Mouse (Mus musculus) thymus, postnatal 0 days (tissue): Measurements from ENCODE around the gene Ilk. TPM values are rescaled to one million over a fixed set of nuclear protein-coding genes. Genes with fewer than 3 reads are reported as not detected.
"Not testable (repeated sequence)": the region's sequence is repeated elsewhere in the genome, so short reads cannot be mapped to it uniquely, and the experiment has no call there.

Experiments used
- DNase-seq: peaks from one replicate; pipeline ENCODE4 v3.0.0-alpha.2; 2015; ENCODE audit warnings: low spot score
- polyA plus RNA-seq: library from polyadenylated mRNA; unstranded; fragments of >200 nt; fragmentation: Nextera tagmentation; extraction: Ambion mirVana; gene quantifications from 2 replicates; pipeline ENCODE4 v1.2.1, GENCODE M21; 2015

Gene Ilk
- polyA plus RNA-seq, 1 experiment from 2014 or later: 206 TPM

DNA sequence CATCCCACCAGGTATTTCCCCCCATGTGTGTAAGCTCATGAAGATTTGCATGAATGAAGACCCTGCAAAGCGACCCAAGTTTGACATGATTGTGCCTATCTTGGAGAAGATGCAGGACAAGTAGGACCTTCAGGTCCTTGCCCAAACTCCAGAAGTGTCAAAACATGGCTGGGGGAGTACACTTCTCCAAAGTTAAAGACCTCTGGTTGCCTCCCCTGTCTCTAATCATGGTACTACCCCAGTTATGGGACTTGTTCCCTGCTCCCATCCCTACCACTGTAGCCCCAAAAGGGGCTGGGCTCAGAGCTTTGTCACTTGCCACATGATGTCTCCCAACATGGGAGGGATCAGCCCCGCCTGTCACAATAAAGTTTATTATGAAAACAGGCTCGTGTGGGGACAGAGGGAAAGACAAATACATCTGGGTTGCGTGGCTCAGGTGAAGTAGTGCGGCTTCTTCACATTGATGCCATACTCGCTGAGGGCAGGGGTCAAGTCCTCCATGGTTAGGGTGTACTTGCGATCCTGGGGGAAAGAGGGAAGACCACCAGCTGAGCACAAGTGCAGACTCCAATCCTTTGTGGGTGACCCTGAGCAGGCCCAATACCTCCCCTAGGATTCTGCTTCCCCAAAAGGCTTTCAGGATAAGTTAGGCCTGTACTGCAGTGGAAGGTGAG is 6.3 kb downstream of the Ilk start:
- DNase-seq: not testable (repeated sequence)

DNA sequence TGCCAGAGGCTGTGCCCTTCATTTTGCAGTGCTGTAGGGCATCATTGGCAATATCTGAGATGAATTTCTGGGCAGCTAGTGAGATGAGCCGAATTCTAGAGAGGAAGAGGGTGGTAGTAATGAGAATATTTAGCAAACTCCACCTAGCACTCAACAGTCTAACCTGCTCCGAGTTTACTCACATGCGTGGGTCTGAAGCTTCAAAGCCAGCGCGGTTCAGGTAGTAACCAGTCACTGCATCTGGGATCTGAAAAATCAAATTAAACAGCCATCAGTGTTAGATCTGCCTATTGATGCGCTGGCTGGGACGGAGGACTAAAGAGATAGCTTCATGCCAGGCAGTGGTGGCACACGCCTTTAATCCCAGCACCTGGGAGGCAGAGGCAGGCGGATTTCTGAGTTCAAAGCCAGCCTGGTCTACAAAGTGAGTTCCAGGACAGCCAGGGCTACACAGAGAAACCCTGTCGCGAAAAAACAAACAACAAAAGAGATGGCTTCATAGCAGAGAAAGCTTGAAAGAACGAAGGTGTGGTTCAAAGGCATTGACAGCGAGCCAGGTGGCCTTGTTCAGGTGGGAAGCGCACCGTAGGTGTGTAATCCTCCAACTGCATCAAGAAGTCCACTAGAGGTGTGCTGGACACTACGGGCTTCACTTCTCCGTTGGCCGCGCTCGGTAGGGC is 7.0 kb downstream of the Ilk start:
- DNase-seq: not testable (repeated sequence)

DNA sequence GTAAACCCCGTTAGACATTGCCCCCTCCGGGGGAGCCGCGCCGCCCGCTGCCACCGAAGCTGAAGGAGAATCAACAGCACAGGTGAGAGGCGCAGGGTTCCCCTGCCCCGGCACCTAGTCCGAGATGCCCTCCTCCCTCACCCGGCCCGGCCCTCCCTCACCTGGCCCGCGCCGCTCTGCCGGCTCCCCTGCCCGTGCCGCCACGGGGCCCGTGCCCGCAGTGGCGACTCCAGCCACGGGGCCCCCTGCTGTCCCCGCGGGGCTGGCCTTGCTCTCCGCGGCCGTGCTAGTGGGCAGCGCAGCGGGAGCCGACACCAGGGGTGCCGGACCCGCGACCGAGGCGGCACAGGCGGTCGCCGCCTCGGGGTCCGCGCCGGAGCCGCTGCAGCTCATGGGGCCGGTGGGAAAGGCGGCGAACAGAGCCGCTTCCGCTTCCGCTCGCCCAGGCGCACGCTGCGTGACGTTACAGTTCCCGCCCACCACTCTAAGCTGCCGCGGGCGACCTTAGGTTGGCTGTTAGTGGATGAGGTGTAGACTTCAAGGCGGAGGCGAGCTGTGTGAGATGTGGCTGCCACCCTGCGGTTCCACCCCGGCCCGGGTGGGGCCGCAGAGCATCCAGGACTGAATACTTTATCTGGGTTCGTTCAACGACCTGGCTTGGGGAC is 7.7 kb downstream of the Ilk start, which contains the start of gene Taf10:
Gene Taf10 (minus strand): TSS at position 436 of the 665 bp plus-strand sequence.
- DNase-seq: peak; percentile 94

DNA sequence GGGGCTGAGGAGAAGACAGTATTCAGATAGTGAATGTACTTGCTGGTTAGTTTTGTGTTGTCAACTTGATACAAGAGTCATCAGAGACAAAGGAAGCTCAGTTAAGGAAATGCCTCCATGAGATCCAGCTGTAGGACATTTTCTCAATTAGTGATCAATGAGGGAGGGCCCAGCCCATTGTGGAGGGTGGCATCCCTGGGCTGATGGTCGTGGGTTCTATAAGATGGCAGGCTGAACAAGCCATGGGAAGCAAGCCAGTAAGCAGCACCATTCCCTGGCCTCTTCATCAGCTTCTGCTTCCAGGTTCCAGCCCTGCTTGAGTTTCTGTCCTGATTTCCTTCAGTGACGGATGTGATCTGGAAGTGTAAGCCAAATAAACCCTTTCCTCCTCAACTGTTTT is 11.4 kb downstream of the Ilk start:
- DNase-seq: no peak

DNA sequence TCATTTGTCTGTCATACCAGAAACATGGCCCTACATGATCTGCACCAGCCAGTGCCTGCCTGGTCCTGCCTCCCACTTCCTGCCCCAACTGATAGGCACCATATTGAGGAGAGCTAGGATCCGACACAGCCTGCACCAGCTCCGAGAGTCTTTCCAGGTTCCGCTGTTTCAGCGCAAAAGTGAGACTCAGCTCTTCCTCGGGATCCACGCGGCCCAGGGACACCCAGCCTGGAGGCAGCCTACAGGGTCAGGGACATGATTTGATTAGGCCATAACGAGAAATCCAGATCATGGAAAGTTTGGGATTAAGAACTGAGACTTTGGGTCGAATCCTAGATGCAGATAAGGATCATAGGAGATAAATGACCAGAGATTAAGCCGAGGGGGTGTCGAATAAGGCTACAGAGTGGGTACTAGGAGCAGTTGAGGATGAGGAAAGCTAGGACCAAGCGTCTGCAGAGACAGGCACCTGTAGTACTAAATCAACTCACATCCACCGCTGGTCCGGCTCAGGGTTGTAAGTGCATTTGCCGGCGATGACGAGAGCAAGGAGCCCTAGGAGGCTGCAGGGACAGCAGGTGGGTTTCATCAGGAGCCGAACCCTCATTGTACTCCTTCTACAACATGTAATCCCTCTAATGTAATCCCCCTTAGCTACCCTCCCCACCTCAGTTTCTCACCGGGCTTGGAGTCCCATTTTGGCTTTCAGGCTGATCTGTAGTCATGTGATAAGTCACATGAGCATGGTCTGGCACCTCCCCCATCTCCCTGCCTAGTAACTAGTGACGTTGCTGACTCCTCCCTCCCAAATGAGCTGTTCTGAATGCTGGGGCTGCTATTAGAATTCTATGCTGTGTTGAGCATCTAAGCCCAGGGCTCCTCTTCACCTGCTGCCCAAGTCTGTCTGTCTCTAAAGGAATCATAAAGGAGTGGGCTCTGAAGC is 15.4 kb downstream of the Ilk start, which contains the start of gene Tpp1:
Gene Tpp1 (minus strand): TSS at position 745 of the 943 bp plus-strand sequence.
- peak; percentile 92 for DNase-seq

DNA sequence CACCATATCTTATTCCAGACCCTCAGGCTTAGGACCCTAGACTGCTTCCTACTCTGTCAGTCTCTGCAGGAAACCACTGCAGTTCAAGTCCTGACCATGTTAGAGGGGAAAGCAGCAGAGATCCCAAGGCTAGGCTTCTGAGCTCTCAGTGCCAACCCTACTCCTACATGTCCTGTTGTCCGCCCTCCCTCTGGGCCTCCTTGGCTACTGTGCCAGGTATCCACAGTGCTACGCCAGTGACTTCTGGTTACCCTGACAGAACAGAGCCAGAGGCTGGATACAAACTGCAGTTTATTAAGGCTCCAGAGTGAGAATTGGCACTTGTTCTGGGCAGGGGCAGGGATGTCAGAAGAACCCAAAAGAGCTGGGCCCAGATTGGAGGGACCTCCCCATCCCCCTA is 16.3 kb downstream of the Ilk start:
- DNase-seq: no peak

DNA sequence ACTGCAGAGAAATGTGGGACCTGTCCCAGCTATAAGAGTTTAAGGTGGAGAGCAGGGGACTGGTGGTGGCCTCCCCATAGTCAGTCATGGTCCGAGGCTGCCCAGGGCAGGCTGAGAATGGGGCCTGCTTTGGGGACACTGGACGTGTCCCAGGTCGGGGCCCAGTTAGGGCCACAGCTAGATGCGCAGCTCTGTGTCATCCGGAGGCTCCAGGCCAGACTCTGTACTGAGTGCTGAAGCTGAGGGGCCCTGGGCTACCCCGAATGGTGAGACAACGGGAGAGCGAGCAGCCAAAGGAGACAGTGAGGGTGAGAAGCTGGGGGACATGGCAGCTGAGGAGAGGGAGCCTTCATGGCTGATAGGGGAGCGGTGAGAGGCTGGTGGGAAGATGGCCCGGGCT is 16.9 kb downstream of the Ilk start:
- no peak for DNase-seq

DNA sequence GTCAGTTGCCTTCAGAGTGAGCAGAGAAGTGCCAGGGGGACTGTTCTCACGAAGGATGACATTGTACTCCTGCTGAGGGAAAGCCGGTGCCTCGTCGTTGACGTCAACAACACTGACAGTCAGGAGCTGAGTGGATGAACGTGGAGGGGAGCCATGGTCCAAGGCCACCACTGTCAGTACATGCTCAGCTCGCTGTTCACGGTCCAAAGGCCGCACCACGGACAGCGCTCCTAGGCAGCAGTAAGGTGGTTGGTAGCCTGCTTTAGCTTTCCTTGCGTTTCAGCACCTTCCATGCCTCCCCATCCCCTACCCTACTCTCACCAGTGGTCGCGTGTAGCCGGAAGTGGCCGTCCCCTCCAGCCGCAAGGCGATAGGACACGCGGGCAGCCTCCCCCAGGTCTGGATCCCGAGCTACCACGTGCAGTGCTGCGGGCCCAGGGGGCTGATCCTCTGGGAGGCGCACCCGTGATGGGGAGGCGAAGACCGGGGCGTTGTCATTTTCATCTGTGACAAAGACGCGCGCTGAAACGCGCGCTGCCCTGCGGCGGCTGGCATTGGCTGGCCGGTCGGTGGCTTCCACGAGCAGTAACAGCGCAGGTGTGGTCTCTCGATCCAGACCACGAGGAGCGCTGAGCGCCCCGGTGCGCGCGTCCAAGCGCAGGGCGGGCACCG is 25.6 kb downstream of the Ilk start:
- no peak for DNase-seq

DNA sequence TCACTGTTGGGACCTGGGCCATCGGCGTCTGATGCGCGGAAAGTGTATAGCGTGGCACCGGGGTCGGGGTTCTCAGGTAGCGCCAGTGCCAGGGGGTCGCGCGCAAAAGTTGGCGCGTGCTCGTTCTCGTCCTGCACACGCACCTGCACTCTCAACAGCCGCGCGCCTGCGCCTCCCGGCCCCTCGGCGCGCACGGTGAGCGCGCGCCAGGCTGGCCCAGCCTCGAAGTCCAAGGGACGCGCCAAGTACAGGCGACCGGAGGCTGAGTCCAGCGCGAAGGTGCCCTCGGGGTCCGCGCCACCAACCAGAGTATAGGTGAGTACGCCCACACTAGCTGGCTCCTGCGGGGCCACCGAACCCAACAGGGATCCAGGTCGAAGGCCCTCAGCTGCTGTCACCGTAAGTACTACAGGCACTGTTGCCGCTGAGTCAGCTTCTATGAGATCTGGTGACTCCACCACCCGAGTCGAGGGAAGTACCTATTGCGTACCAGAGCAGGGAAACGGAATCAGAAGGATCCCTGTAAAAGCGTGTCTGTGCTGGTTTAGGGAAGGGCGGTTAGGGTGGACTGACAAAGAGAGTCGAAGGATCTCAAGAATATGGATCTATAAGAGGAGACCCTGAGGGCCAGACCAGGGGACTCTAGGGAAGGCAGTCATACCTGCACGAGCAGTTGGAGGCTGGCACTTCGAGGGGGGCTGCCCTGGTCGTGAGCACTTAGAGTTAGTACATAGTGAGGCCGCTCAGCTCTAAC is 26.3 kb downstream of the Ilk start:
- no peak for DNase-seq

DNA sequence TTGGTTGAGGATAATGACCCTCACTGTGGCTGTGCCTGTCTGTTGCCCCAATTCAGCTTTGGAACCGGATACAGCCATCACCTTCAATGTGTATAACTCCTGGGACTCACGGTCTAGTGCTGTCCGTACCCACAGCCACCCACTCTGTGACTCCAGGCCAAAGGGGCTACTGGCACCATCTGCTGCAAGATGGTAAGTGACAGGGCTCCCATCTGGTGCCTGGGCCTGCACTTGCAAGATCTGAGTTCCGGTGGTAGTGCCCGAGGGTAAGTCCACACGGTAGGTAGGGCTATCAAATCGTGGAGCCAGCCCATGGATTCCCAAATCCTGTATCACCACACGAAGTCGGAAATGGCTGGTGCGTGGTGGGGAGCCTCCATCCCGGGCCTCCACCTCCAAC is 27.9 kb downstream of the Ilk start:
- DNase-seq: no peak

DNA sequence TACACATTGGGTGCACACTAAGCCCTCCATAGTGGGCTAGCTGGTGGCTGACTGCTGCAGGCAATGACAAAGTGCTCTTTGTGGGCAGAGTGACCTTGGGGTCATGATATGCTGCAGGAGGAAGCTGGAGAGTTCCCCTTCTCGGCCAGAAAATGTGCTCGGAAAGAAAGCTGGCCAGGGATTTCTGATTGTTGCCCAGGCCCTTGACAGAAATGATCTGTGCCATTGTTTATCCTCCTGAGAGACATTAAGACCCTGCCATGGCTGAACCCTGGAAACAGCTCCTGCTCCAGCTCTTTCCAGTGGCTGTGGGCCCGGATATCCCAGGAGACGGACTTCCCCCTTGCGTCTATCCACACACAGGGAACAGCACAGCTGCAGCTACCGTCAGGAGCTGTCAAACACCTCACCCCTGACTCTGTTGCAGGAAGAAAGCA is 31.4 kb downstream of the Ilk start:
- no peak for DNase-seq

DNA sequence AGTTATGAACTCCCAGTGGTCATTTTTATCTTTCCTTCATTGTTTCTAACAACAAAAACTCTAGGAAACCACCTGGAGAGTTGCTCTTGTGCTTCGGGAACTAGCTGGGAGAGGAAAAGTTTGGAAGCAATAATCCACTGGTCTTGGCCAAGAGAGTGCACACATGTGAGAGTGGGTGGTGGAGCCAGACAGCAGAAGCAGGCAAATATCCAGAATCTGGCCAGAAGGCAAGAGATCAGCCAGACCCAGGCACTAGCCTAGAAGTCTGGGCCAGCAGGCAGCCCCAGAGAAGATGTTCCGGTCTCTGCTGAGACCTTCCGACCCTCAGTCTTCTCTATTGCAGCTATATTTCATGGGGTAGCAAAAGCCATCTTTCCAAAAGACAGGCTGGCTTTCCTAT is 33.6 kb downstream of the Ilk start:
- no peak for DNase-seq

DNA sequence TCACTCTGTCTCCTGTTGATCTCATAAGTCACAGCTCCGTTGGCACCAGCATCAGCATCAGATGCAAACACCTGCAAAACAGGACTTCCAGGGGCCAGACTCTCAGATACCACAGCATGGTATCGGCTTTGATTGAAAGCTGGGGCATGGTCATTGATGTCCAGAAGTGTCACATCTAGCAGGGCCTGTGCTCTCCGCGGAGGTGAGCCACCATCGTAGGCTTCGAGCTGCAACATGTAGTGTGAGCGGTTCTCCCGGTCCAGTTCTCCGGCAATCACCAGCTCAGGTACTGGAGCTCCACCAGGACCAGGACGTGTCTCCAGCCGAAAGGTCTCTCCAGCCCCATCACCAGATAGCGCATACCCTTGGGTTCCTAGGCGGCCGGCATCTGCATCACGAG is 35.9 kb downstream of the Ilk start:
- no peak for DNase-seq

DNA sequence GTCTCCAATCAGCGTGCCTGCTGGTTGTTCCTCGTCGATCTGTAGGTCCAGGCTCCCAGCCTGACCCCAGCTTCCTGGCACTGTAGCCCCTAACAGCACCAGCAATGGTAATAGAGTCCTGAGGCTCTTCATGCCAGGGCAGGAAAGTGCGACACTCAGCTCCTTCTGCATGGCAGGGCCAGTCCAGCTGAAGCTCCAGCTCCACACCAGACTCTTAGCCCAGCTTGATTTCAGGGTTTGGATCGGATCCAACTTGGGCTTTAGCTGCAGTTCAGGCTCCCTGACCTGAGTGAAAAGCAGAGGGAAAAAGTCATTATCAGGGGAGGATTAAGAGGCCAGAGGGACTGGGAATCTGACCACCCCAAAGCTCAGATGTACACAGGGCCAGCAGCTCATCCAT is 36.6 kb downstream of the Ilk start:
- no peak for DNase-seq

DNA sequence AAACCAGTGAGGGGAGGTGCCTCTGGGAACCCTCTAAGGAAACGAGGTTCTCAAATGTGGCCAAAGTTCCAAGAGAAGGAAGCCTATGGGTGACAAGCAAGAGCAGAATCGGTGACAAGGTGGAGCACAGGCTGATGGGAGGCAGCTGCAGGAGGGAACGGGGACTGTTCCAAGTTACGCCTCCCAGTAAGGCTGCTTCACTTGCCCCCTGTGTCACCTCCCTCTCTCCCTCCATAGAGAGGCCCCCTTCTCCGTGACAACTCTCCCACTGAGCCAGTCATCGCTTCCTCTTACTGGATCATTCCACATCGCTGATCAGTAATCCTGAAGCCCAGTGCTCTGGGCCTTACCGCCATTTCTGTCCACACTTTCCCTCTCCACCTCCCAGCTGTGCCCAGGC is 38.3 kb downstream of the Ilk start:
- no peak for DNase-seq

DNA sequence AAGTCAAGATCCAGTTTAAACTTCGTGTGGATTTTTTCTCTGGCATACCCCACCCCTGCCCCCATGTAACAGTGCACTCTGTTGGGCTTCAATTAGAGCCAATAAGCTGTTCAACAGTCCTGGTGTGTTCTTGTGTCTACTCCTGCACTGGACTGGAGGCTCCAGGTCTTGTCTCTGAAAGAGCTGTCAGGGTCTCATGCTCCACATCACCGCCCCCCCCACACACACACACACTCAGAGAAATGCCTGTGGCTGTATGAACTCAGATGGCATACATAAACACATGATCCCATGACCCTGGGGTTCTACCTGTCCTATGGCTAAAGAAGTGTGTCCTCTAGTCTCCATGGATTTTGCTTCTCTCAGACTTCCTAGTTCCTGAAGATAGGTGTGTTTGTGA is 39.6 kb downstream of the Ilk start:
- no peak for DNase-seq

DNA sequence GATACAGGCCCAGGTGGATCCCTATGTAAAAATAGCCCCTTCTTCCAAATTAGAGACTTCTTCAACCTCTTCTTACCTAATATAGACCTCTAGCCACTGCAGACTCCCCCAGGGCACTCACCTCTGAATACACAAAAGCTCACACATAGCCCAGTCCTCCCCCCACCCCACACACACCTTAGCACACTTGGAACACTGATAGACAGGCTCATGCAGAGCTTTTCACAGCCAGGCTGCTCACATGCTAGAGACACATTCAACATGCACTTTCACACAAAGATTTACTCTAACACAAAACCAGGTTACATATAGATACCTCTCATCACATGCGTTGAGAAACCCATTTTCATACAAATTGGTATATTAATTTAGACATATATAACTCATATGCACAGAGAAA is 40.9 kb downstream of the Ilk start:
- DNase-seq: no peak

DNA sequence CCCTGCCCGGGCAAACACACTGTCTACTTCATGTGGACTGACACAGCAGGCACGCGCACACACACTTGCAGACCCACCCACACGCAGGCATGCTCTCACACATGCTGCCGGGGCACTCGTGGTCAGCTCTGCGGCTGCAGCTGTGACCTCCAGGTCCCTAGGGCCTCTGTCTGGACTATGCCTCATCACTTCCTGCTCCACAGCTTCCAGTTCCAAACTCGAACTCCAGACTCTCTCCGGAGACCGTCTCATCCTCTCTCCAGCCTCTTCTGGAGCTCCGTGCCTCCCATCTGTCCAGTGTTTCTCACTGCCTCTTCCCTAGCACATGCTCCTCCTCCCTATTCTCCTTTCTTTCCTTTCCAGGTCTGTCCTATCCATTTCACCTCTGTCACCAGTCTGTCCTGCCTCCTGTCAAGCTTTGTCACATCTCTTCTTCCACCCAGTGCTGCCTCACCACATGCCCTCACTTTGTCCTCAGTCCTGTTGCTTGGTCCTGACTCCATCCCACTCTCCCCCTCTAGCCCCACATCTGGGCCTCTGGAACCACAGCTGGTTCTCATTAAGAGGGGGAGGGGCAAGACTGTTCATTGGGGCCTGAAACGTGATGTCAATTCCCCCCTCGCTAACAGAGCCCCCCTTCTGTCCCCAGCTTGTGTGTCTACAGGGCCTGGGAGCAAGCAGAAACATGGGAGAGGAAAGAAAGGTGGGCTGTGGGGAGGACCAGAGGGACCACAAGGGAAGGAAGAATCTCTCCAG is 41.6 kb downstream of the Ilk start:
- DNase-seq: no peak

DNA sequence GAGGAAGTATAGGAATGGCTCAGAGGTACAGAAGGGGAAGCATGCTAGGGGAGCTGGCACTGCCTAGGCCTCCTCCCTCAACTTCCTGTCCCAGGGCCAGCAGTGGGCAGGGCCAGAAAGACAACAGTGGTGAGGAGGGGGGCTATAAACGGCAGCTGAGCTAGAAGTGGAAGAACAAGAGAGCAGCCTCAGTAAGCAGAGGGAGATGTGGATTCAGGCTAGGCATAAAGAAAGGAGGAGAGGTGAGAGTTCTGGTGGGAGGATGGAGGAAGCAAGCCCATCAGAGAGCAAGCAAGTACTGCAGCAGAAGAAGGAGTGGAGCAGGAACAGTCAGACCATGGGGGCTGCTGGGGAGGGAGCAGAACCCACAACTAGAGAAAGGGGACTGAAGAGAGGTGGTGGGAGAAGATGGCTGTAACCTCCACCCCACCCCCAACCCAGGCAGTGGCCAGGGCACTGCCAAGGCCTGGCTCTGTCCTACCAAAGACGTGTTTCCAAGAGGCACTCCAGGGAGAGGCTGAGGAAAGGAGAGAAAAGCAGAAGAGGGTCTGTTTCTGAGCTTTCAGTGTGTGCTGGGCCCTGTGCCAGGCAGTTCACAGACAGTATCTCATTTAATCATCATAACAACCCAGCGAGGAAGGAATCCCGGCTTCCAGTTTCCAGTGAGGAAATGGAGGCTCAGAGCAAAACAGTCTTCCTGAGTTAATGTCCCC is 42.3 kb downstream of the Ilk start:
- peak; percentile 61 for DNase-seq
